Mouse (Mus musculus): ENCODE data around the gene Tent5a. TPM values are rescaled to one million over a fixed set of nuclear protein-coding genes. Genes with fewer than 3 reads are reported as not detected.

Gene Tent5a
- polyA plus RNA-seq, 1 experiment: 20.4 TPM

- Histone ChIP-seq H3K4me1 (ENCODE audit: control insufficient read depth, insufficient read depth, low read length) (no peaks in the 10 kb centered on the region), H3K4me3 (ENCODE audit: insufficient read depth, low read length) (no peak overlapping the region), H3K27ac (ENCODE audit: insufficient read depth, low read length) (no peak overlapping the region)
- no peak for TF ChIP-seq POLR2A (IDR thresholded peaks at IDR 0.05; ENCODE audit: low read depth, low read length)
- no peak for TF ChIP-seq CTCF (IDR thresholded peaks at IDR 0.05; ENCODE audit: borderline replicate concordance, insufficient read depth, low read length)
Measured at GRCm38 (mm10) chr9:85320167-85320951, 6.8 kb downstream of the Tent5a start.

- Histone ChIP-seq H3K4me3 (ENCODE audit: insufficient read depth, low read length) (no peak overlapping the region), H3K27ac (ENCODE audit: insufficient read depth, low read length) (no peak overlapping the region), H3K4me1 (ENCODE audit: control insufficient read depth, insufficient read depth, low read length) (no peaks in the 10 kb centered on the region)
- TF ChIP-seq POLR2A (IDR thresholded peaks at IDR 0.05; ENCODE audit: low read depth, low read length) (no peak), CTCF (IDR thresholded peaks at IDR 0.05; ENCODE audit: borderline replicate concordance, insufficient read depth, low read length) (no peak)
Measured at GRCm38 (mm10) chr9:85316122-85316521, 11.0 kb downstream of the Tent5a start.

GRCm38 (mm10) chr9:85312473-85312872, 14.7 kb downstream of the Tent5a start, which contains the start of gene Gm11114:
TSS of gene Gm11114 (plus strand) at chr9:85312773.
- no peak for TF ChIP-seq POLR2A (IDR thresholded peaks at IDR 0.05; ENCODE audit: low read depth, low read length)
- TF ChIP-seq CTCF (IDR thresholded peaks at IDR 0.05; ENCODE audit: borderline replicate concordance, insufficient read depth, low read length): no peak
- Histone ChIP-seq H3K4me1 (ENCODE audit: control insufficient read depth, insufficient read depth, low read length) (no peaks in the 10 kb centered on the region), H3K4me3 (ENCODE audit: insufficient read depth, low read length) (no peak within 1 kb of the TSS), H3K27ac (ENCODE audit: insufficient read depth, low read length) (no peak within 1 kb of the TSS)

GRCm38 (mm10) chr9:85303378-85303777, 23.8 kb downstream of the Tent5a start:
- H3K27ac ChIP-seq (ENCODE audit: insufficient read depth, low read length): no peak overlapping the region
- TF ChIP-seq CTCF (IDR thresholded peaks at IDR 0.05; ENCODE audit: borderline replicate concordance, insufficient read depth, low read length) (no peak), POLR2A (IDR thresholded peaks at IDR 0.05; ENCODE audit: low read depth, low read length) (no peak)
- H3K4me1 ChIP-seq (ENCODE audit: control insufficient read depth, insufficient read depth, low read length): no peaks in the 10 kb centered on the region
- no peak overlapping the region for H3K4me3 ChIP-seq (ENCODE audit: insufficient read depth, low read length)

GRCm38 (mm10) chr9:85302849-85303248, 24.3 kb downstream of the Tent5a start:
- H3K27ac ChIP-seq (ENCODE audit: insufficient read depth, low read length): no peak overlapping the region
- no peaks in the 10 kb centered on the region for H3K4me1 ChIP-seq (ENCODE audit: control insufficient read depth, insufficient read depth, low read length)
- no peak overlapping the region for H3K4me3 ChIP-seq (ENCODE audit: insufficient read depth, low read length)
- TF ChIP-seq CTCF (IDR thresholded peaks at IDR 0.05; ENCODE audit: borderline replicate concordance, insufficient read depth, low read length) (no peak), POLR2A (IDR thresholded peaks at IDR 0.05; ENCODE audit: low read depth, low read length) (no peak)

- Histone ChIP-seq H3K4me3 (ENCODE audit: insufficient read depth, low read length) (no peak overlapping the region), H3K27ac (ENCODE audit: insufficient read depth, low read length) (peak overlapping the region; percentile 37; the same call in 1 of the 2 replicates), H3K4me1 (ENCODE audit: control insufficient read depth, insufficient read depth, low read length) (peaks cover 3% of the 10 kb centered on the region; the same call in 1 of the 2 replicates)
- TF ChIP-seq POLR2A (IDR thresholded peaks at IDR 0.05; ENCODE audit: low read depth, low read length): no peak
- TF ChIP-seq CTCF (IDR thresholded peaks at IDR 0.05; ENCODE audit: borderline replicate concordance, insufficient read depth, low read length): no peak
Measured at GRCm38 (mm10) chr9:85274114-85274513, 53.0 kb downstream of the Tent5a start.

Other genes with a start within 250 kb of the Tent5a start
- not detected in 2 replicates for gene Gm11114, start 14.6 kb downstream of the Tent5a start, polyA plus RNA-seq (2011; ENCODE audit: insufficient read length, low read depth, missing spikeins)

Data from embryonic fibroblast, embryonic 13.5 days (primary cell).